Mouse (Mus musculus) hematopoietic multipotent progenitor cell, adult 10-12 weeks (in vitro differentiated cells): ENCODE data around the gene Gm20865. TPM values are rescaled to one million over a fixed set of nuclear protein-coding genes. Genes with fewer than 3 reads are reported as not detected.

Experiments used
- polyA plus RNA-seq: library from polyadenylated mRNA; stranded (reverse); fragments of >175 nt; gene quantifications from 2 replicates; pipeline ENCODE4 v1.2.3, GENCODE M21; 2012; ENCODE audit warnings: low replicate concordance

Gm20865 gene
- not detected in 2 replicates for polyA plus RNA-seq

GRCm38 (mm10) chrY:21241275-21241674 is at the start of gene Gm20865:
Gm20865 (plus strand) TSS chrY:21241575.

Other genes starting within 250 kb of the Gm20865 start
- gene Gm29866, start 247.9 kb upstream of the Gm20865 start, polyA plus RNA-seq: not detected in 2 replicates
- gene Gm20909, start 77.0 kb upstream of the Gm20865 start, polyA plus RNA-seq: not detected in 2 replicates